Mouse (Mus musculus) induced T-regulatory cell, adult 2 months (primary cell): ENCODE data around the gene Psg28.
"Not testable (repeated sequence)": the region's sequence is repeated elsewhere in the genome, so short reads cannot be mapped to it uniquely, and the experiment has no call there.

Experiments
- DNase-seq: peaks from one replicate; pipeline ENCODE4 v3.0.0-alpha.2; 2012; ENCODE audit warnings: low read depth

The Psg28 gene

DNA sequence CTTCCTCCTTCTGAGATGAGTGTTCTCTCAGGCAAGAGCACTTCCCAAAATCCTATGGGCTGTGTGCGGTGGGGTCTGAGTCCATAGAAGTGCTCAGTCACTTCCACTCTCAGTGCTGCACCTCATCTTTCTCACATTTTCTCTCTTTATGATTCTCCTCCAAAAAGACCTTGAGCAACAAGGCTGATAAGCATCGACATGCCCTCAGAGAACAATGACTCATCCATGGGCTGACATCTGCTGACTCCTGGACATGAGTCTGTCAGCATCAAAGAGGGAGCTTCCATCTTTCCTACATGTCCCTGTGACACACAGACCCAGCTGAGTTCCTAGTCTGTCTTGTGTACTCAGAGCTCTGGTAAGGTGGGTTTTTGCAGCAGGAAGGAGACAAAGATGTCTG lies at the start of gene Psg28:
Gene Psg28 (minus strand): TSS at position 101 of the 400 bp plus-strand sequence.
- not testable (repeated sequence) for DNase-seq

DNA sequence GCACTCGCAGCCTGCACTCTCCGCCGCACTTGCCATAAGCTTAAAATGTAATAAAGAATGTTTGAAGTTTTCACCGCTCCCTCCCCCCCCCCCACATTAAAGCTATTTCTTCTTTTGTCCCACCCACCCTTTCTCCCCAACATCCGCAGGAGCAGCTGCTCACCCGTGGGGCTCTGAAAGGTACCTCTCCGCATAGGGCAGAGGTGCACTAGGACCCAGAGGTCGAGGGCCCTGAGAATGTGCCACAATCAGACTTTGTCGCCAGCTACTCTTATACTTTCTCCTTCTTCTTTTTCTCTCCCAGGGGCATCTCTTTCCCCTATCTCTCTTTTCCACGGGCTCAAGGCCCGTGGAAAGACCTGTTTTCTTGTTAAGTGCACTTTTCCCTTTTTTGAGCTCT lies 28.4 kb downstream of the Psg28 start:
- no peak for DNase-seq

DNA sequence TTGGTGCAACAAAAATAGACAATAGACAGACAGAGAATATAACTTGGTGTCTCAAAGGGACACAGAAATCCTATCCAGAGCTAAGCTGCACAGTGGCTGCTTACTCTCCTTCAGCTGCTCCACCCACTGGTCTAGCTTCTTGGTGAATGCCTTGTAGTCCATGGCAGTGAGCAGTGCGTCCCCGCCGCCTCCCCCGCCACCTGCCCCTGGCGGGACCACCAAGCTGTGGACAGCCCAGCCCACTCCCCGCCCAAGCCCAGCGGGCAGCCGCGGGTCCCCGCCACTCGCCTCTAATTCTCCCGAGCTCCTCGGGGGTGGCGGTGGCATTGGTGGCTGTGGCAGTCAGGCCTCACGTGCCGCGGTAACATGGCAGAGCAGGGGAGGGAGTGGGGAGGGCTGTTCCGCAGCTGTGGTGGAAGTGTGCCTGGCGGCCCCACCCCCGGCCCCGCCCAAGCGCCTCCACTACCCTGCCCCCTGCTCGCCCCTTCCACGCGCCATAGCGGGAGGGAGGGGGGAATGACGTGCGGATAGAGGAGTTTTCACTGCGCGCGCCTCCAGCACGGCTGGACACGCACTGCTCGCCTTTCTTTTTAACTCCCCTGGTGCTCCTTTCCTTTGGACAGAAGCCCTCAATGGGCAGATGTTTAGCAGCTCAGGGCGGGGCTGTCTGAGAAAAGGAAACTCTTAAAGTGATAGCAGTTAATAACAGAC lies 29.2 kb downstream of the Psg28 start:
- DNase-seq: no peak

- not testable (repeated sequence) for DNase-seq
Observed at GRCm38 (mm10) chr7:18391483-18391882, 40.4 kb downstream of the Psg28 start.

- DNase-seq: no peak
Observed at GRCm38 (mm10) chr7:18378295-18378694, 53.5 kb downstream of the Psg28 start.
